Comparison of ENCODE assay signal across 8 mouse cellular contexts in the genomic region with DNA sequence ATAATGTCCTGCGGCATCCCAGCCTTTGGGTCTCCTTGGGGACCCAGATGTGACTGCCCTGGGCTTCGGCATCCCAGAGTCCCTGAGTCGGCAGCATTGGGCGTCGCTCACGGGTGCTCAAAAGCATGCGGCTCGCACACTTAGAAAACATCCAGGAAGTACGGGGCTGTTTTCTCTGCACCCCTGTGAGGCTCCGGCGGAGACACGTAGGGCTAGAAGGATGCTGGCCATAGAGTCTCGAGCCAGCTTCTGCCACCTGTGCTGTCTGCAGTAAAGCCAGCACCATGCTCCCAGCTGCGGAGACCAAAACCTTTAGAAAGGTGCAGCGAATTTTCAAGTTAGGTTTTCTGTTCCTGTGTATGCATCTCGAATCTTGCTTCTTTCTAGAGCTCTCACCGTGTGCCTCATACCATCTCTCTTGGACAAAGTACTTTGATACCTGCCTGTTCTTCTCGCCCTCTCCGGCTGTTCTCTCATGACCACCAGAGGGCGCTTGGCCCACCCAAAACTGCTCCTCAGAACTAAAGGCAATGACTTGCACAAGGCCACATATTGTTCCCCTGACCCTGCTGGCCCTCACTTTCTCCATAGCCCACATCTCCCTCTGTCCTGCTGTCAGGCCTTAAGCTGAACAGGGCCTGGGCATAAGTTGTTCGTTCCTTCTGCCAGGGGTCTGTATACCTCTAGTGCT. TPM values are rescaled to one million over a fixed set of nuclear protein-coding genes. Genes with fewer than 3 reads are reported as not detected.
DNase-seq lines count a peak whose midpoint lies in the region; ATAC-seq and TF ChIP-seq lines count a peak whose summit lies in the region.

No protein-coding gene starts in this region.

- ATAC-seq in forebrain, embryonic 13.5 days: no peak
- ATAC-seq in hindbrain, postnatal 0 days: no peak
- ATAC-seq in liver, embryonic 14.5 days (ENCODE audit: insufficient read depth): peak; percentile 42; the same call in 1 of the 2 replicates

- peak overlapping the region; percentile 61 for H3K9ac ChIP-seq in forebrain, embryonic 13.5 days
- 0 out of 2 replicates have a peak overlapping the region, but pooled peaks have one; percentile 6 for H3K9ac ChIP-seq in hindbrain, postnatal 0 days (replicated peaks; ENCODE audit: low read length)
- H3K9ac ChIP-seq in liver, embryonic 14.5 days (replicated peaks): peak overlapping the region; percentile 21

- peak overlapping the region; percentile 29 for H3K4me3 ChIP-seq in forebrain, embryonic 13.5 days
- peak overlapping the region; percentile 20; the same call in 1 of the 2 replicates for H3K4me3 ChIP-seq in hindbrain, postnatal 0 days (ENCODE audit: low read length)
- peak overlapping the region; percentile 48 to 53 for H3K4me3 ChIP-seq in liver, embryonic 14.5 days (ENCODE audit: insufficient read depth in 1 of 2, low read depth in 2 of 2, low read length in 2 of 2)

- H3K4me1 ChIP-seq in forebrain, embryonic 13.5 days: peaks cover 37% of the 10 kb centered on the region
- H3K4me1 ChIP-seq in hindbrain, postnatal 0 days (ENCODE audit: insufficient read depth, low read length): peaks cover 8% of the 10 kb centered on the region; the same call in 1 of the 2 replicates
- peaks cover 5 to 19% of the 10 kb centered on the region in 2 experiments for H3K4me1 ChIP-seq in liver, embryonic 14.5 days (replicated peaks; ENCODE audit: control insufficient read depth in 2 of 2, insufficient read depth in 2 of 2, low read length in 1 of 2)

- no peaks in the 10 kb centered on the region for H3K36me3 ChIP-seq in forebrain, embryonic 13.5 days (ENCODE audit: poor library complexity, severe bottlenecking)
- no peaks in the 10 kb centered on the region for H3K36me3 ChIP-seq in hindbrain, postnatal 0 days (ENCODE audit: insufficient read depth, low read length)
- no peaks in the 10 kb centered on the region for H3K36me3 ChIP-seq in liver, embryonic 14.5 days (replicated peaks; ENCODE audit: control insufficient read depth, insufficient read depth, low read depth)

- TF ChIP-seq EP300 in liver, embryonic 14.5 days (IDR thresholded peaks at IDR 0.05; ENCODE audit: low read depth): no peak

- no peak overlapping the region for H3K27ac ChIP-seq in forebrain, embryonic 13.5 days
- H3K27ac ChIP-seq in hindbrain, postnatal 0 days: no peak overlapping the region
- no peak overlapping the region for H3K27ac ChIP-seq in liver, embryonic 14.5 days

- H3K27me3 ChIP-seq in forebrain, embryonic 13.5 days: no peaks in the 10 kb centered on the region
- no peaks in the 10 kb centered on the region for H3K27me3 ChIP-seq in hindbrain, postnatal 0 days (ENCODE audit: insufficient read depth, low read length)
- H3K27me3 ChIP-seq in liver, embryonic 14.5 days (ENCODE audit: control insufficient read depth, insufficient read depth, low read length): peaks cover 26% of the 10 kb centered on the region

- TF ChIP-seq CTCF in hindbrain, postnatal 0 days (IDR thresholded peaks at IDR 0.05; ENCODE audit: low read depth): peak; percentile 77
- TF ChIP-seq CTCF in liver, embryonic 14.5 days (IDR thresholded peaks at IDR 0.05; ENCODE audit: low read depth): peak; percentile 96

- H3K9me3 ChIP-seq in forebrain, embryonic 13.5 days (replicated peaks): no peaks in the 10 kb centered on the region
- H3K9me3 ChIP-seq in hindbrain, postnatal 0 days (ENCODE audit: low read length): no peaks in the 10 kb centered on the region
- no peaks in the 10 kb centered on the region for H3K9me3 ChIP-seq in liver, embryonic 14.5 days (ENCODE audit: control insufficient read depth, low read length)

- peak overlapping the region; percentile 64 for H3K4me2 ChIP-seq in forebrain, embryonic 13.5 days
- peak overlapping the region; percentile 58 for H3K4me2 ChIP-seq in hindbrain, postnatal 0 days (ENCODE audit: low read depth, low read length)
- H3K4me2 ChIP-seq in liver, embryonic 14.5 days (ENCODE audit: low read depth): peak overlapping the region; percentile 74

- peak; percentile 63 to 65 for DNase-seq in left cerebral cortex, adult 18-20 months (ENCODE audit: low spot score in 2 of 2)
- DNase-seq in left cerebral cortex, adult 8-10 months (ENCODE audit: low spot score in 2 of 2): no peak
- DNase-seq in c-Kit-negative CD71-positive TER-119-positive erythroid progenitor cells, embryonic 14.5 days (ENCODE audit: low read depth, low spot score): peak; percentile 68
- peak; percentile 56 for DNase-seq in hindbrain, postnatal 0 days (ENCODE audit: low spot score)
- peak; percentile 64 to 72 (median 66) for DNase-seq in liver, embryonic 14.5 days (ENCODE audit: low read depth in 3 of 3, low spot score in 3 of 3)
- peak; percentile 81 for DNase-seq in naive thymus-derived CD4-positive, alpha-beta T cell, adult 2 months (ENCODE audit: low read depth)
- DNase-seq in thymus, postnatal 25 days: peak; percentile 90

- WGBS in forebrain, embryonic 13.5 days: 3% methylated on average over 21 of the region's 21 CpGs
- 8% methylated on average over 21 of the region's 21 CpGs for WGBS in hindbrain, postnatal 0 days
- 2% methylated on average over 21 of the region's 21 CpGs for WGBS in liver, embryonic 14.5 days (ENCODE audit: insufficient replicate concordance)

RNA-seq across cellular contexts. Expression of a gene that starts 2.2 kb away (rescaled TPM):
- 1 to 10 TPM in 1 of 2 experiments, under 1 TPM in 1; 0.70 to 2.0 TPM for total RNA-seq in left cerebral cortex, adult 18-20 months (2021)
- 1 to 10 TPM; 2.8 to 3.8 (median 3.2) TPM for total RNA-seq in left cerebral cortex, adult 8-10 months (2022)
- polyA plus RNA-seq in forebrain, embryonic 13.5 days (2015; fragmentation: Nextera tagmentation; extraction: Ambion mirVana): 4.7 and 6.5 TPM in 2 replicates
- 2.3 and 3.2 TPM in 2 replicates for total RNA-seq in hindbrain, postnatal 0 days (2014; rRNA removed)
- 11.5 and 15.5 TPM in 2 replicates for polyA plus RNA-seq in hindbrain, postnatal 0 days (2015; fragmentation: Nextera tagmentation; extraction: Ambion mirVana)
- 0.12 TPM in 1 of 2 replicates, not detected in the other for polyA plus RNA-seq in liver, embryonic 14.5 days (2012; rRNA removed)
- not detected in 2 replicates for polyA plus RNA-seq in liver, embryonic 14.5 days (2014; fragmentation: Nextera tagmentation; extraction: Ambion mirVana)

RNA-seq across cellular contexts. Expression of a gene that starts 39.4 kb away (rescaled TPM):
- 1 to 10 TPM; 2.0 to 3.1 TPM for total RNA-seq in left cerebral cortex, adult 18-20 months (2021)
- 1 to 10 TPM; 2.8 to 3.2 (median 3.1) TPM for total RNA-seq in left cerebral cortex, adult 8-10 months (2022)
- polyA plus RNA-seq in forebrain, embryonic 13.5 days (2015; fragmentation: Nextera tagmentation; extraction: Ambion mirVana): 2.2 and 2.3 TPM in 2 replicates
- 3.3 and 5.9 TPM in 2 replicates for total RNA-seq in hindbrain, postnatal 0 days (2014; rRNA removed)
- polyA plus RNA-seq in hindbrain, postnatal 0 days (2015; fragmentation: Nextera tagmentation; extraction: Ambion mirVana): 2.7 and 3.0 TPM in 2 replicates
- polyA plus RNA-seq in liver, embryonic 14.5 days (2012; rRNA removed): 0.15 and 0.19 TPM in 2 replicates
- 0.25 TPM in 1 of 2 replicates, not detected in the other for polyA plus RNA-seq in liver, embryonic 14.5 days (2014; fragmentation: Nextera tagmentation; extraction: Ambion mirVana)

RNA-seq across cellular contexts. Expression of a gene that starts 39.5 kb away (rescaled TPM):
- total RNA-seq in left cerebral cortex, adult 18-20 months (2021): 10 to 100 TPM; 47.1 to 55.6 TPM
- total RNA-seq in left cerebral cortex, adult 8-10 months (2022): 10 to 100 TPM; 44.3 to 52.9 (median 47.4) TPM
- polyA plus RNA-seq in forebrain, embryonic 13.5 days (2015; fragmentation: Nextera tagmentation; extraction: Ambion mirVana): 18.6 and 24.1 TPM in 2 replicates
- total RNA-seq in hindbrain, postnatal 0 days (2014; rRNA removed): 66.2 and 75.1 TPM in 2 replicates
- polyA plus RNA-seq in hindbrain, postnatal 0 days (2015; fragmentation: Nextera tagmentation; extraction: Ambion mirVana): 47.1 and 49.6 TPM in 2 replicates
- 3.0 and 3.4 TPM in 2 replicates for polyA plus RNA-seq in liver, embryonic 14.5 days (2012; rRNA removed)
- polyA plus RNA-seq in liver, embryonic 14.5 days (2014; fragmentation: Nextera tagmentation; extraction: Ambion mirVana): 2.3 and 3.6 TPM in 2 replicates

RNA-seq across cellular contexts. Expression of a gene that starts 49.6 kb away (rescaled TPM):
- total RNA-seq in left cerebral cortex, adult 18-20 months (2021): 10 to 100 TPM; 16.8 to 19.1 TPM
- 10 to 100 TPM; 12.9 to 13.8 (median 13.3) TPM for total RNA-seq in left cerebral cortex, adult 8-10 months (2022)
- 43.1 and 44.0 TPM in 2 replicates for polyA plus RNA-seq in forebrain, embryonic 13.5 days (2015; fragmentation: Nextera tagmentation; extraction: Ambion mirVana)
- total RNA-seq in hindbrain, postnatal 0 days (2014; rRNA removed): 44.1 and 50.6 TPM in 2 replicates
- 11.0 and 11.3 TPM in 2 replicates for polyA plus RNA-seq in hindbrain, postnatal 0 days (2015; fragmentation: Nextera tagmentation; extraction: Ambion mirVana)
- 1.9 and 2.1 TPM in 2 replicates for polyA plus RNA-seq in liver, embryonic 14.5 days (2012; rRNA removed)
- 0.74 and 1.4 TPM in 2 replicates for polyA plus RNA-seq in liver, embryonic 14.5 days (2014; fragmentation: Nextera tagmentation; extraction: Ambion mirVana)

Comparison
In these comparisons a context has a peak if more than half of its experiments do, and no peak if none do; other contexts are left out.
1. DNase-seq: peak in left cerebral cortex, adult 18-20 months (2 of 2), c-Kit-negative CD71-positive TER-119-positive erythroid progenitor cells, embryonic 14.5 days (single experiment), hindbrain, postnatal 0 days (single experiment), liver, embryonic 14.5 days (3 of 3), naive thymus-derived CD4-positive, alpha-beta T cell, adult 2 months (single experiment) and thymus, postnatal 25 days (single experiment); none in left cerebral cortex, adult 8-10 months (0 of 2).
2. H3K9ac ChIP-seq: peak in every context shown above with its lines; median percentile 61 in forebrain, embryonic 13.5 days; 21 in liver, embryonic 14.5 days; 6 in hindbrain, postnatal 0 days.
3. Peak in every context shown above with its lines, with median percentiles within 50 percentile points of each other: H3K4me2 ChIP-seq and H3K4me3 ChIP-seq.